Mouse (Mus musculus): ENCODE results near the gene Exoc4. TPM values are rescaled to one million over a fixed set of nuclear protein-coding genes. Genes with fewer than 3 reads are reported as not detected.
A peak's percentile ranks its signal among the peaks of the same experiment; 100 is the strongest.

Exoc4 gene
- total RNA-seq, 1 experiment from 2014 or later = 73.9 TPM

GRCm38 (mm10) chr6:33465392-33465791 is 216.5 kb downstream of the Exoc4 start:
- no peak for ATAC-seq (replicated peaks; ENCODE audit: low read depth, poor library complexity, severe bottlenecking)

GRCm38 (mm10) chr6:33466168-33466839 is 217.4 kb downstream of the Exoc4 start:
- no peak for ATAC-seq (replicated peaks; ENCODE audit: low read depth, poor library complexity, severe bottlenecking)

DNA sequence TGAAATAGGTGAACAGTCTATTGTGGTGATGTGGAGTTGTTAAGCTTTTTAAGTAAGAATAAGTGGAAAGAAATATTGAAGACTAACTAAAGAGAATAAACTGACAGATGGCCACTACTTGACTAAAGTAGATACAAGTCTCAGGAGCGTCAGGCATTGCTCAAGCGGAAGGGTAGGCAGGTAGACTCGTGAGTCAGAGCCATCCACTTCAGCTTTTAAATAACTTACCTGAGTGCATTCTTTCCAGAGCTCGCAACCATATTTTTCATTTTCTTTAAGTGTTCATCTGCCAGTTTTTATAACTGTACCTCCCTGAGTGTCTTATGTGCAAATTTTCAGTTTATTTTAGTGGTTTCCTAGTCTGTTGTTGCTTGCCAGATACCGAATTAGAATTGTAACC is 219.6 kb downstream of the Exoc4 start:
- ATAC-seq (replicated peaks; ENCODE audit: low read depth, poor library complexity, severe bottlenecking) = no peak

- ATAC-seq (replicated peaks; ENCODE audit: low read depth, poor library complexity, severe bottlenecking) = 0 out of 2 replicates have a peak, but pooled peaks have one; percentile 18
Observed at GRCm38 (mm10) chr6:33476134-33476533, 227.2 kb downstream of the Exoc4 start.

GRCm38 (mm10) chr6:33484568-33484967 is 235.7 kb downstream of the Exoc4 start:
- no peak for ATAC-seq (replicated peaks; ENCODE audit: low read depth, poor library complexity, severe bottlenecking)

- no peak for ATAC-seq (replicated peaks; ENCODE audit: low read depth, poor library complexity, severe bottlenecking)
Observed at GRCm38 (mm10) chr6:33489788-33490187, 240.9 kb downstream of the Exoc4 start.

DNA sequence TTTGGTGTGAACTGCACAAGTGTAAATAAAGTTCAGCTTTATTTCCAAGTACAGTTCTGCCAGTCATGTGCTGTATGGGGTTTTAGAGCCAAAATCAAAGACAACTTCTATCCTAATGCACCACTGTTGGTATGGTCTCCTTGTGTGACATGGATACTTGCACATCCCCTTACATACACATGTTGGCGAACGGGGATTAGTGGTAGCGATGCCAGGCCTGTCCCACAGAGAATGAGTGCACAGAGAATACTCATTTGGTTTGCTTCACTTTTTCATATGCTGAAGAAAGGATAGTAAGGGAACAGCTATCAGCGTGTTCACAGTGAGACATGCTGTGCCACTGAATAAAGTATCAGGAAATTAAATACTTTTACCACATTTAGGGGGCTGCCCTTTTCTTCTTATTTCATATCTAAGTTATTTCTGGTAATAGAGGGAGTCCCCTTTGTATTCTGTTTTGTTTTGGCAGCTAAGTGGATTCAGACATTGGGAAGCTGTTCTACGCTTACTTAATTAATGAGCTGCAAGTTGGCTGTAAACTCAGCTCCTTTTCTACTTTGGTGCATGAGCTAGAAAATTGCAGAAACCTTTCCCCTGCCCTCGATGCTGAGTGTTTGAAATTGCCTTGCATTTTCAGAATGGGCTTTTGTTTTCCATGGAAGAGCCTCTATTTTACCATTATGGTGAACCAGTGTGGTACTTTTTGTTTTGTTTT is 247.4 kb downstream of the Exoc4 start:
- no peak for ATAC-seq (replicated peaks; ENCODE audit: low read depth, poor library complexity, severe bottlenecking)

GRCm38 (mm10) chr6:33497348-33497747 is 248.5 kb downstream of the Exoc4 start:
- ATAC-seq (replicated peaks; ENCODE audit: low read depth, poor library complexity, severe bottlenecking) = no peak

GRCm38 (mm10) chr6:33502388-33502787 is 253.5 kb downstream of the Exoc4 start:
- no peak for ATAC-seq (replicated peaks; ENCODE audit: low read depth, poor library complexity, severe bottlenecking)

- ATAC-seq (replicated peaks; ENCODE audit: low read depth, poor library complexity, severe bottlenecking) = no peak
Observed at GRCm38 (mm10) chr6:33503381-33503780, 254.5 kb downstream of the Exoc4 start.

DNA sequence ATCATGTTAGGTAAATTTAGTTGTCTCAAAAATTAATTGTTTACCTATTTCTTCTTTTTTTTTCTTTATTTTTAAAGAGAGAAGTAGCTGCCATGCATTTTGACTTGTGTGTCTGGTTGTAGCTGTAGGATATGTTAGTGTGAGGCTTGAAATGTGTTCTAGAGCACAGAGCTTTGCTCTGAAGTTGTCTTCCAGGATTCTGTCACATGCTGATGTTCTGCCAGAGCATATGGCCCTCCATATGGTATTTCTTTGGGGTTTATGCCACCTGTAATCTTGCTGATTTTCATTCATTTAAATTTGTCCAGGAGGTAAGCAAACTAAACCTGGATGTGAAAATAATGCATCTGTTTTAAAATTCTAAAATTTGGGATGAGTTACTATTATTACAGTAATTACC is 258.2 kb downstream of the Exoc4 start:
- ATAC-seq (replicated peaks; ENCODE audit: low read depth, poor library complexity, severe bottlenecking) = no peak

GRCm38 (mm10) chr6:33515391-33515790 is 266.5 kb downstream of the Exoc4 start:
- ATAC-seq (replicated peaks; ENCODE audit: low read depth, poor library complexity, severe bottlenecking) = 0 out of 2 replicates have a peak, but pooled peaks have one; percentile 32

DNA sequence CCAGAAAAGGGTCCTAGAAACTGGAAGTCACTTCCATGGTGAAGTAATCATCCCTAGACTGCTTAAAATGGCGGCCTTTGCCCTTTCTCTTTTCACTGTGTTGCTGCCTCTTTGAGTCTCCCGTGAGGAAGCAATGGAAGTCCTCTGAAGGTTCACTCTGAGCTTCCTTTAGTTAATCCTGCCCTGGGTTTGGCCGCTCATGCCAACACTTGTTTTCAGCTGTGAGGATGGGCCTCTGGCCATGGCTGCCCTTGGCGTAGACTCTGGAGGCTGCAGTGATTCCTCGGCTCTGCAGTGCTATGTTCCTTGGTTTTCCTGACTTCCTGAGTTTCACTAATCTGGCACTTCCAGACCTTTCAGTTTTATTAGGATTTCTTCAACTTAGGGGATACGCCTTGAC is 267.9 kb downstream of the Exoc4 start:
- no peak for ATAC-seq (replicated peaks; ENCODE audit: low read depth, poor library complexity, severe bottlenecking)

DNA sequence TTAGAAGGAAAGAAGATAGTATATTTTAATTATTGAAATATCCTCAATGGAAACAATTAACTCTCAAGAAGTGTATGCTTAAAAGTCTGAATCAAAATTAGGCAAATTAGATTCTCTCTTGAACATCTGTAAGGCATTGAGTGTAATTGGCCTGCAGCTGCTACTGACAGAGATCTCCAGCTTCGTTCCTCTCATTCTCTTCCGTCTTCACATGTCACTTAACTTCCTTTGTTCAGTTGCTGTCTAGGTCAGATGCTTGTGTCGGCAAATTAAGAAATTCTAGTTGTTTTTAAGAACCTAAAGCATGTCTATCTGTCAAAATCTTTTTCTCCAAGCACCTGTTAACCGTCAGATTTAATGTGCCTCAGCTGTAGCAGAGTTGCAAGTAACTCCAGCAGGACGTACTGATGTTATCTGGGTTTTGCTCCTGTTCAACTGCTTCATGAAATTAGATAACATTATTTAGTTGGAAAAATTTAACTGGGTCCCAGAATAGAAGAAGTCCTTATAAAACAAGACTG is 269.1 kb downstream of the Exoc4 start:
- ATAC-seq (replicated peaks; ENCODE audit: low read depth, poor library complexity, severe bottlenecking) = no peak

DNA sequence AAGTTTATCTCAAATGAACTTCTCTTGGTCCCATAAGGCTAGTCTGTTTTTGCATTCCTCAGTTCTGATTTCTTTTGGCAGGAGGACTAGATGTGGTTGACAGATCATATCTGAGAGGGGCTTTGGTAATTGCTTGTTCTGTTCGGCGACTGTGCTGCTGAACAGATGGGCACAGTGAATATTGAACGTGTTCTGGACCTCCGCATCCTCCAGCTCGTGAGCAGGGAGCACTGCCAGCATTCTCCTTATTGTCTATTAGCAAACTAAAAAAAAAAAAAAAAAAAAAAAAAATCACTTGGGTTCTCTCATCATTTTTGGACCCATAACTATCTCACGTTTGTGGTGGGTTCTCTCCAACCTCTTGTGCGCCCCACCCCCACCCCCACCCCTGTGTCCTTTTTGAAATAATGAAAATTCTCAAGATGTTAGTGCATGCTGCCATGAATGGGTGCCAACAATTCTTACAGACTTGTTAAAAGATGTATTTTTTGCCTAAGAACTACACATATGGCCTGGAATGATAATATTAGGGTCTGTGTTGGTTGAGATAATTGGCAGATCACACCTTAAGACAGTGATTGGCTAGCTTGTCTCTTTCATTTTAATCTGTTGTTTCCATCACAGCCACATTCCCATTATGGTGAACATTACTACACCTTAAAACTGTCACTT is 276.9 kb downstream of the Exoc4 start:
- no peak for ATAC-seq (replicated peaks; ENCODE audit: low read depth, poor library complexity, severe bottlenecking)

GRCm38 (mm10) chr6:33540356-33540755 is 291.5 kb downstream of the Exoc4 start:
- no peak for ATAC-seq (replicated peaks; ENCODE audit: low read depth, poor library complexity, severe bottlenecking)

GRCm38 (mm10) chr6:33542712-33543111 is 293.8 kb downstream of the Exoc4 start:
- no peak for ATAC-seq (replicated peaks; ENCODE audit: low read depth, poor library complexity, severe bottlenecking)

DNA sequence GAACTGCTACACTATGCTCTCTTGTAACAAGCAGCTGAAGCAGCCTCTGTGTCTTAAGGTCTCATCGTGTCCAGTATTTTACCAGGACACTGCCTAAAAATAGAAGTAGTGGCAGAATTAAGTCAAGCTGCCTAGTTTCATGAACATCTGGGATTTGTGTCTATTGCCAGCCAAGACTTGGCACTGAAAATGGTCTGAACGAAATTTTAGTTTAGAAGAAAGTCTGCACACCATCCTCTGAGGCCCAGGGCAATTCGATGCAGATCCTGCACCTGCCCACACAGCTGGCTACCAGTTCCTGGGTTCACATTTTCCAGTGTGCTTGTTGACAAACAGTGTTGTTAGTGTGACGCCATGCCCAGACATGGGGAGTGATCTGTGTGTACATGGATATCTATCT is 303.0 kb downstream of the Exoc4 start:
- no peak for ATAC-seq (replicated peaks; ENCODE audit: low read depth, poor library complexity, severe bottlenecking)

DNA sequence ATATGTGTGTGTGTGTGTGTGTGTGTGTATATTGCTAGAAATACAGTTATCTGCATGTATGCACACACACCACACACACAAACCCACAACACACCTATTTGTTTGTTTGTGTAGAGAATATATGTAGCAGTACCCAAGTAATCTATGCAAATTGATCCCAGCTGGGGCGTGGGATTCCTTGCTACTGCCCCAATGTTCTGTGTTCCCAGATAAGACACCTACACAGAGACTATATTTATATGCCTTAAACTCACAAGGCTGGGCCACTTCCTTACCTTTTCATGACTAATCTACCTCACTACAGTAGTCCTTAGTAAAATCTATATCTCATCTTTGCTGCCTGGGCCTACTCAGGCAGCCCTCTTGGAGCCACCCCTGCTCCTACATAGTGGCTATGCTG is 312.0 kb downstream of the Exoc4 start:
- ATAC-seq (replicated peaks; ENCODE audit: low read depth, poor library complexity, severe bottlenecking) = no peak

DNA sequence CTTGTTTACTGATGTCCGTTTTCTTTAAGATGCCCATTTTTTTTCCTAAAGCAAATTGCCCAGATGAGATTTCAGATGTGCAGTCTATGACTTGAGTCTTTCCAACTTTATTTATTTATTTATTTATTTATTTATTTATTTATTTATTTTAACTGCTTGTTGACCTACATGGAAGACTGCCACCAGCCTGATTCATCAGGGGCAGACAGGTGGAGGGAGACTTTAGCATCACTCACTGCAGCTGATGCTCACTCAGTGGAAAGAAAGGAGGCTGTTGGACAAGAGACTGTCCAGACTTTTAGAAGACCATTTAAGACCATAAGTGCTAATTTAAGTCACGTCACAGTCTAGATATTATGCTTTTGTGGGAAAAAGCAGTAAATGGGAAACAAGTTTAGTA is 313.0 kb downstream of the Exoc4 start:
- no peak for ATAC-seq (replicated peaks; ENCODE audit: low read depth, poor library complexity, severe bottlenecking)

DNA sequence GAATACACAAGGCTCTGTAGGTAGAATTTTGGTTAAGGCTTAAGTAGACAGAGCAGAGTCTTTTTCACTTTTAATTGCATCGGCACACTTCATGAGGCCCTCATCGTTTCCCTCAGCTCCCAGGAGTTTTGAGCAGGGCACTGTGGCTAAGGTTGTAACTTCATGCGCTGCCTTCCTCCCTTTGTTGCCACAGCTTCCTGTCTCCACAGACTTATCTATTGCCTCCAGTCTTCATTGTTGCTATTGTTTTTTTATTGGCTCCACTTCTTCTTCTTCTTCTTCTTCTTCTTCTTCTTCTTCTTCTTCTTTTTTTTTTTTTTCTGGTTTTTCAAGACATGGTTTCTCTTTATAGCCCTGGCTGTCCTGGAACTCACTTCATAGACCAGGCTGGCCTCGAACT is 327.1 kb downstream of the Exoc4 start:
- no peak for ATAC-seq (replicated peaks; ENCODE audit: low read depth, poor library complexity, severe bottlenecking)
